Mouse (Mus musculus) liver, embryonic 13.5 days (tissue): Measurements from ENCODE around the gene Gse1. TPM values are rescaled to one million over a fixed set of nuclear protein-coding genes. Genes with fewer than 3 reads are reported as not detected.

Experiments used
- ATAC-seq: fragments of 200-750 bp; cut with Nextera tagmentation; 2 replicates; pipeline ENCODE4 v1.8.0; 2017; ENCODE audit warnings: low read depth, mild to moderate bottlenecking, moderate number of reproducible peaks, moderate library complexity
- DNase-seq: peaks from one replicate; pipeline ENCODE4 v3.0.0; 2022
- H3K27ac ChIP-seq: fragments of 300-500 bp; sonication (generic); 2 replicates; pipeline ENCODE4 v1.5.1; 2015; ENCODE audit warnings: moderate library complexity, mild to moderate bottlenecking, inconsistent platforms
- H3K27me3 ChIP-seq: fragments of 300-500 bp; sonication (generic); 2 replicates; pipeline ENCODE4 v1.6.1; 2015; ENCODE audit warnings: mild to moderate bottlenecking, inconsistent platforms
- H3K36me3 ChIP-seq: fragments of 300-500 bp; sonication (generic); 2 replicates; pipeline ENCODE4 v1.6.1; 2015; ENCODE audit warnings: mild to moderate bottlenecking, inconsistent platforms
- H3K4me1 ChIP-seq: fragments of 300-500 bp; sonication (generic); replicated peaks from 2 replicates; pipeline ENCODE4 v1.6.1; 2015; ENCODE audit warnings: inconsistent platforms
- H3K4me2 ChIP-seq: fragments of 300-500 bp; sonication (generic); 2 replicates; pipeline ENCODE4 v1.6.1; 2015; ENCODE audit warnings: inconsistent platforms, mild to moderate bottlenecking, moderate library complexity
- H3K4me3 ChIP-seq: fragments of 300-500 bp; sonication (generic); replicated peaks from 2 replicates; pipeline ENCODE4 v1.5.1; 2015; ENCODE audit warnings: mild to moderate bottlenecking, inconsistent platforms
- H3K9ac ChIP-seq: fragments of 300-500 bp; sonication (generic); 2 replicates; pipeline ENCODE4 v1.6.1; 2015; ENCODE audit warnings: mild to moderate bottlenecking, inconsistent platforms
- H3K9me3 ChIP-seq: fragments of 300-500 bp; sonication (generic); replicated peaks from 2 replicates; pipeline ENCODE4 v1.6.1; 2016; ENCODE audit warnings: inconsistent platforms
- WGBS: fragments of 180-500 bp; shearing (Covaris S2); methylation state at CpG from one replicate; pipeline ENCODE4 v1.1.7; 2015; ENCODE audit not compliant: insufficient replicate concordance; 5-methylcytosine and 5-hydroxymethylcytosine counted together
- polyA plus RNA-seq: library from polyadenylated mRNA; unstranded; fragments of >200 nt; fragmentation: Nextera tagmentation; extraction: Ambion mirVana; gene quantifications from 2 replicates; pipeline ENCODE4 v1.2.1, GENCODE M21; 2015

Gene Gse1
- polyA plus RNA-seq, 1 experiment from 2014 or later: 8.3 TPM

- Histone ChIP-seq H3K9ac (no peak overlapping the region; the same call in 1 of the 2 replicates), H3K36me3 (no peaks in the 10 kb centered on the region), H3K4me3 (no peak overlapping the region), H3K27ac (peak overlapping the region; percentile 20; the same call in 1 of the 2 replicates), H3K27me3 (peaks cover 25% of the 10 kb centered on the region), H3K4me2 (peak overlapping the region; percentile 38), H3K4me1 (peaks cover 74% of the 10 kb centered on the region), H3K9me3 (no peaks in the 10 kb centered on the region)
- no peak for DNase-seq
- WGBS: 58% methylated on average over 14 of the region's 14 CpGs
- no peak for ATAC-seq
These were observed 180.3 kb downstream of the Gse1 start for GRCm38 (mm10) chr8:120408241-120409215.

- H3K36me3 ChIP-seq: no peaks in the 10 kb centered on the region
- no peak overlapping the region for H3K9ac ChIP-seq
- peak overlapping the region; percentile 4; the same call in 1 of the 2 replicates for H3K27ac ChIP-seq
- H3K27me3 ChIP-seq: peaks cover 33% of the 10 kb centered on the region
- H3K9me3 ChIP-seq: no peaks in the 10 kb centered on the region
- 60% methylated on average over 11 of the region's 11 CpGs for WGBS
- no peak overlapping the region for H3K4me3 ChIP-seq
- H3K4me1 ChIP-seq: peaks cover 67% of the 10 kb centered on the region
- H3K4me2 ChIP-seq: no peak overlapping the region
- ATAC-seq (peak; percentile 24; the same call in 1 of the 2 replicates), DNase-seq (no peak)
These were observed 181.2 kb downstream of the Gse1 start for GRCm38 (mm10) chr8:120409371-120410013.

- WGBS: 83% methylated on average over 14 of the region's 14 CpGs
These were observed 182.8 kb downstream of the Gse1 start for GRCm38 (mm10) chr8:120411059-120411458.

DNA sequence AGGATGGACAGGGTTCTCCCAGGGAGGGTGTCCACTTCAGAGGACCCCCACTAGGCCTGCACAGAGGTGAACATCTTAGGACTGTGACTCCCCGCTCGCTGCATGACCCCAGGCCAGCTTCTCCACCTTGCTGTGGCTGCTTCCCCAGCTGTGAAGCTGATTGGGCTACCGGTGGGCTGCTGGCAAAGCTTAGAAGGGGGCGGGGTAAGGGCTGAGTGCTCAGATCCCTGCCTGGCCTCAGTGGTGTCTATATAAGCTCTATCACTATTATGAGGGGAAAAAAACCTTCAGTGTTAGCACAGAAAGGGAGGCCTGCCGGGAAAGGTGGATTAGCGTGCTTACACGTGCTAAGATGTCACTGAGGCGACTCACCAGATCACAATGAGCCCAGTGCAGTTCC, 183.6 kb downstream of the Gse1 start:
- no peak overlapping the region for H3K9ac ChIP-seq
- no peaks in the 10 kb centered on the region for H3K9me3 ChIP-seq
- H3K4me2 ChIP-seq: no peak overlapping the region
- DNase-seq (no peak), ATAC-seq (no peak)
- no peak overlapping the region for H3K27ac ChIP-seq
- H3K27me3 ChIP-seq: peaks cover 48% of the 10 kb centered on the region
- H3K4me1 ChIP-seq: peaks cover 62% of the 10 kb centered on the region
- 66% methylated on average over 8 of the region's 8 CpGs for WGBS
- H3K4me3 ChIP-seq: no peak overlapping the region
- H3K36me3 ChIP-seq: no peaks in the 10 kb centered on the region

More at GRCm38 (mm10) chr8:120411059-120411458, 182.8 kb downstream of the Gse1 start:
- no peak overlapping the region for H3K4me2 ChIP-seq
- DNase-seq (no peak), ATAC-seq (no peak)
- H3K4me3 ChIP-seq: no peak overlapping the region
- peaks cover 62% of the 10 kb centered on the region for H3K4me1 ChIP-seq
- peaks cover 40% of the 10 kb centered on the region for H3K27me3 ChIP-seq
- no peaks in the 10 kb centered on the region for H3K36me3 ChIP-seq
- H3K27ac ChIP-seq: no peak overlapping the region
- H3K9ac ChIP-seq: no peak overlapping the region
- no peaks in the 10 kb centered on the region for H3K9me3 ChIP-seq

- H3K4me1 ChIP-seq: peaks cover 62% of the 10 kb centered on the region
- H3K27me3 ChIP-seq: peaks cover 50% of the 10 kb centered on the region
- no peak overlapping the region for H3K4me3 ChIP-seq
- ATAC-seq (no peak), DNase-seq (no peak)
- H3K9me3 ChIP-seq: no peaks in the 10 kb centered on the region
- WGBS: 79% methylated on average over 4 of the region's 4 CpGs
- H3K9ac ChIP-seq: no peak overlapping the region
- no peak overlapping the region for H3K27ac ChIP-seq
- no peak overlapping the region for H3K4me2 ChIP-seq
- H3K36me3 ChIP-seq: no peaks in the 10 kb centered on the region
These were observed 184.1 kb downstream of the Gse1 start for GRCm38 (mm10) chr8:120412357-120412756.

DNA sequence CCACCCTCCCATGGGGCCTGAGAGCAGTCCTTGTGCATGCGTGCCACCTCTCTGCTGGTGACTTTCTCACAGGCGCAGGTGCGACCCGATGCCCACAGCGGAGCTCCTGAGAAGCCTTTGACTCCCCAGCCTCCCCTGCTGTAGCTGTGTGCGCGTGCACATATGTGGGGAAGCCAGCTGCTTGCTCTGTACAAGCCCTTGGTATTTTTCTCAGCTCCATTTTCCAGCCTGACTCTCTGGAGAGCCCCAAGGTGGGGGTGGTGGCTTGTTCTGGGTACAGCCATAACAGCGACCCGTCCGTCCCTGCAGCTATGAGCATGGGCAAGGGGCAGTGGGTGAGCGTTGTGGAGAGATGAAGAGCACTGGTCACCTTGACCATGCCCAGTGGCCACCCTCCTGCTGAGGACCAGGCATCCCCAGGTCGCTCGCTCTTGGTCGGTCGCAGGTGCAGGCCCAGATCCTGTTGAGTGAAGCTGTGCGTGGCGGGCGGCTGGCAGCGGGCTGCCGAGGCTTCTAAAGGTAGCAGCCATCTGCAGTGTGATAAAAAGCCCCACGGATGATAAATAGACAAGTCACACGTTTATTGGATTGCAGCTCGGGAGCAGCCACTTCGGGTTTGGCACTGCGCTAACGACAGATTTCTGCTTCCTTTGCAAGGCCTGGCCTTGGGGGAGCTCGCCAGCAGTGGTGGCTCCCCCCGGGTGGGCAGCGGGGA, 184.8 kb downstream of the Gse1 start:
- peaks cover 50% of the 10 kb centered on the region for H3K27me3 ChIP-seq
- DNase-seq (no peak), ATAC-seq (no peak)
- WGBS: 69% methylated on average over 29 of the region's 29 CpGs
- H3K9ac ChIP-seq: no peak overlapping the region
- no peaks in the 10 kb centered on the region for H3K36me3 ChIP-seq
- H3K27ac ChIP-seq: no peak overlapping the region
- H3K9me3 ChIP-seq: no peaks in the 10 kb centered on the region
- no peak overlapping the region for H3K4me2 ChIP-seq
- peaks cover 62% of the 10 kb centered on the region for H3K4me1 ChIP-seq
- H3K4me3 ChIP-seq: no peak overlapping the region

GRCm38 (mm10) chr8:120413626-120413988, 185.4 kb downstream of the Gse1 start:
- Histone ChIP-seq H3K4me3 (no peak overlapping the region), H3K27me3 (peaks cover 50% of the 10 kb centered on the region), H3K4me2 (no peak overlapping the region), H3K4me1 (peaks cover 62% of the 10 kb centered on the region), H3K27ac (no peak overlapping the region), H3K9ac (no peak overlapping the region), H3K36me3 (no peaks in the 10 kb centered on the region), H3K9me3 (no peaks in the 10 kb centered on the region)
- DNase-seq: no peak
- WGBS: 78% methylated on average over 6 of the region's 6 CpGs
- ATAC-seq: no peak

- DNase-seq (no peak), ATAC-seq (no peak)
- Histone ChIP-seq H3K9ac (no peak overlapping the region), H3K27ac (no peak overlapping the region), H3K4me2 (no peak overlapping the region), H3K4me3 (no peak overlapping the region), H3K36me3 (no peaks in the 10 kb centered on the region), H3K27me3 (peaks cover 56% of the 10 kb centered on the region), H3K4me1 (peaks cover 62% of the 10 kb centered on the region), H3K9me3 (no peaks in the 10 kb centered on the region)
- 76% methylated on average over 4 of the region's 4 CpGs for WGBS
These were observed 186.0 kb downstream of the Gse1 start for GRCm38 (mm10) chr8:120414216-120414615.

DNA sequence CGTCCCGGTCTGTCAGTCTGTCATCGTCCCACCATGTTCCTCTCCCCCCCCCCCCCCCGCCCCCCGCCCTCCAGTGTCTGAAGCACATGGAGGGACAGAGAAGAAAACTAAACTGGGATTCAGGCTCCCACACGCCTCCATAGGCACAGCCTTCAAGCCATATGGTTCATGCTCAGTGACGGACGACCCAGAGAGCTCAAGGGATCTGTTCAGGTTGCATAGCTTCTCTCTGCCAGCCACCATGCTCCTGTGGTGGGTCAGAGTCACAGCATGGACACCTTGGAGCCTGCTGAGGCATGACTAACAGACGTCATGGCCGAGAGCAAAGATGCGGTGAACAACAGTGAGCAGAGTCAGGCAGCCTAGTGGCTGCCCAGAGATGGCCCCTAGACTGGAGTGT, 187.2 kb downstream of the Gse1 start:
- no peak overlapping the region for H3K9ac ChIP-seq
- H3K27ac ChIP-seq: no peak overlapping the region

DNA sequence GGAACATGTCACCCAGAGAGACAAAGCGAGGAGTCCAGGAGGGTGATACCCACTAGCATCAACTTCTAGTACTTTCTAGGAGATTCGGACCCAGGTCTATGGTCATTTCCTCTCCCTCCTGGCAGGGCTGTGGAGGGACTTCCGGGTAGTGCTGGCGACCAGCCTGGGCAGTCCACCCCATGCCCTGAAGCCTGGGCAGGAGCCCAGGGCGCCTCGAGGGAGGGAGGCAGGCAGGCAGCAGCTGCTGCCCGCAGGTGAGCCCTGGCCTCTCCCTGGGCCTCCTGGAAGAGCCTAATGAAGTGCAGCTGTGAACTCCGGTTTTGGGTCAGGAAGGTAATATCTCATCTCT, 187.9 kb downstream of the Gse1 start:
- peak overlapping the region; percentile 79 for H3K27ac ChIP-seq
- ATAC-seq (no peak), DNase-seq (no peak)
- 43% methylated on average over 8 of the region's 8 CpGs for WGBS
- H3K4me3 ChIP-seq: 0 out of 2 replicates have a peak overlapping the region, but pooled peaks have one; percentile 25
- H3K4me1 ChIP-seq: peaks cover 64% of the 10 kb centered on the region
- peak overlapping the region; percentile 48 for H3K4me2 ChIP-seq
- H3K36me3 ChIP-seq: no peaks in the 10 kb centered on the region
- H3K9ac ChIP-seq: peak overlapping the region; percentile 57
- peaks cover 49% of the 10 kb centered on the region for H3K27me3 ChIP-seq
- H3K9me3 ChIP-seq: no peaks in the 10 kb centered on the region

More for the DNA sequence above, 187.2 kb downstream of the Gse1 start:
- 69% methylated on average over 11 of the region's 11 CpGs for WGBS
- Histone ChIP-seq H3K9me3 (no peaks in the 10 kb centered on the region), H3K4me2 (no peak overlapping the region), H3K36me3 (no peaks in the 10 kb centered on the region), H3K27me3 (peaks cover 54% of the 10 kb centered on the region), H3K4me3 (no peak overlapping the region), H3K4me1 (peaks cover 62% of the 10 kb centered on the region)
- DNase-seq (no peak), ATAC-seq (no peak)
